Mouse (Mus musculus): ENCODE measurements around the gene Olfr641. TPM values are rescaled to one million over a fixed set of nuclear protein-coding genes. Genes with fewer than 3 reads are reported as not detected.

The Olfr641 gene
- polyA plus RNA-seq, 1 experiment from 2014 or later, result not detected

- no peaks in the 10 kb centered on the region for H3K27me3 ChIP-seq (ENCODE audit: insufficient read depth, low read length)
- no peak overlapping the region for H3K27ac ChIP-seq (ENCODE audit: low read depth)
- no peaks in the 10 kb centered on the region for H3K9me3 ChIP-seq (ENCODE audit: low read length)
- H3K36me3 ChIP-seq (replicated peaks; ENCODE audit: insufficient read depth, low read length), result no peaks in the 10 kb centered on the region
- TF ChIP-seq EP300 (IDR thresholded peaks at IDR 0.05; ENCODE audit: low read depth) (no peak), CTCF (IDR thresholded peaks at IDR 0.05; ENCODE audit: low read depth) (no peak)
- ATAC-seq, result no peak
- H3K4me3 ChIP-seq (ENCODE audit: low read depth, low read length), result no peak overlapping the region
- H3K9ac ChIP-seq (replicated peaks), result no peak overlapping the region
- no peak overlapping the region for H3K4me2 ChIP-seq (ENCODE audit: low read depth, low read length)
- no peak for DNase-seq
- WGBS (ENCODE audit: insufficient replicate concordance), result 63% methylated on average over 3 of the region's 3 CpGs
- no peaks in the 10 kb centered on the region for H3K4me1 ChIP-seq (ENCODE audit: insufficient read depth)
Observed at GRCm38 (mm10) chr7:104026978-104027377, 8.3 kb upstream of the Olfr641 start.

- Histone ChIP-seq H3K9ac (replicated peaks) (no peak overlapping the region), H3K27ac (ENCODE audit: low read depth) (no peak overlapping the region), H3K27me3 (ENCODE audit: insufficient read depth, low read length) (no peaks in the 10 kb centered on the region), H3K9me3 (ENCODE audit: low read length) (no peaks in the 10 kb centered on the region), H3K4me1 (ENCODE audit: insufficient read depth) (no peaks in the 10 kb centered on the region), H3K36me3 (replicated peaks; ENCODE audit: insufficient read depth, low read length) (no peaks in the 10 kb centered on the region), H3K4me2 (ENCODE audit: low read depth, low read length) (no peak overlapping the region), H3K4me3 (ENCODE audit: low read depth, low read length) (no peak overlapping the region)
- TF ChIP-seq CTCF (IDR thresholded peaks at IDR 0.05; ENCODE audit: low read depth), result no peak
- 65% methylated on average over 4 of the region's 4 CpGs for WGBS (ENCODE audit: insufficient replicate concordance)
- DNase-seq (no peak), ATAC-seq (no peak)
Observed at GRCm38 (mm10) chr7:104050745-104051144, 15.5 kb downstream of the Olfr641 start.

- TF ChIP-seq EP300 (IDR thresholded peaks at IDR 0.05; ENCODE audit: low read depth), result no peak
- no peak for TF ChIP-seq CTCF (IDR thresholded peaks at IDR 0.05; ENCODE audit: low read depth)
- Histone ChIP-seq H3K9ac (replicated peaks) (no peak within 1 kb of the TSS), H3K27ac (ENCODE audit: low read depth) (no peak within 1 kb of the TSS), H3K4me2 (ENCODE audit: low read depth, low read length) (no peak within 1 kb of the TSS), H3K4me1 (ENCODE audit: insufficient read depth) (no peaks in the 10 kb centered on the region), H3K36me3 (replicated peaks; ENCODE audit: insufficient read depth, low read length) (no peaks in the 10 kb centered on the region), H3K27me3 (ENCODE audit: insufficient read depth, low read length) (no peaks in the 10 kb centered on the region), H3K4me3 (ENCODE audit: low read depth, low read length) (no peak within 1 kb of the TSS), H3K9me3 (ENCODE audit: low read length) (no peaks in the 10 kb centered on the region)
- 67% methylated on average over 1 of the region's 1 CpGs for WGBS (ENCODE audit: insufficient replicate concordance)
- ATAC-seq (no peak), DNase-seq (no peak)
Observed at GRCm38 (mm10) chr7:104052566-104052965, 17.3 kb downstream of the Olfr641 start, which contains the start of gene Olfr642. Olfr642 (minus strand) TSS chr7:104052666.

GRCm38 (mm10) chr7:104059215-104059614, 24.0 kb downstream of the Olfr641 start:
- no peak overlapping the region for H3K9ac ChIP-seq (replicated peaks)
- H3K9me3 ChIP-seq (ENCODE audit: low read length), result no peaks in the 10 kb centered on the region
- 62% methylated on average over 1 of the region's 1 CpGs for WGBS (ENCODE audit: insufficient replicate concordance)
- no peaks in the 10 kb centered on the region for H3K4me1 ChIP-seq (ENCODE audit: insufficient read depth)
- DNase-seq, result no peak
- H3K27me3 ChIP-seq (ENCODE audit: insufficient read depth, low read length), result no peaks in the 10 kb centered on the region
- no peak overlapping the region for H3K4me3 ChIP-seq (ENCODE audit: low read depth, low read length)
- no peak for ATAC-seq
- H3K4me2 ChIP-seq (ENCODE audit: low read depth, low read length), result no peak overlapping the region
- TF ChIP-seq CTCF (IDR thresholded peaks at IDR 0.05; ENCODE audit: low read depth), result no peak
- TF ChIP-seq EP300 (IDR thresholded peaks at IDR 0.05; ENCODE audit: low read depth), result no peak
- no peak overlapping the region for H3K27ac ChIP-seq (ENCODE audit: low read depth)
- no peaks in the 10 kb centered on the region for H3K36me3 ChIP-seq (replicated peaks; ENCODE audit: insufficient read depth, low read length)

- no peaks in the 10 kb centered on the region for H3K36me3 ChIP-seq (replicated peaks; ENCODE audit: insufficient read depth, low read length)
- no peak within 1 kb of the TSS for H3K4me3 ChIP-seq (ENCODE audit: low read depth, low read length)
- no peaks in the 10 kb centered on the region for H3K9me3 ChIP-seq (ENCODE audit: low read length)
- no peaks in the 10 kb centered on the region for H3K4me1 ChIP-seq (ENCODE audit: insufficient read depth)
- no peak within 1 kb of the TSS for H3K4me2 ChIP-seq (ENCODE audit: low read depth, low read length)
- H3K27ac ChIP-seq (ENCODE audit: low read depth), result no peak within 1 kb of the TSS
- TF ChIP-seq CTCF (IDR thresholded peaks at IDR 0.05; ENCODE audit: low read depth) (no peak), EP300 (IDR thresholded peaks at IDR 0.05; ENCODE audit: low read depth) (no peak)
- WGBS (ENCODE audit: insufficient replicate concordance), result 47% methylated on average over 2 of the region's 2 CpGs
- H3K27me3 ChIP-seq (ENCODE audit: insufficient read depth, low read length), result no peaks in the 10 kb centered on the region
- H3K9ac ChIP-seq (replicated peaks), result no peak within 1 kb of the TSS
- no peak for ATAC-seq
- DNase-seq, result no peak
Observed at GRCm38 (mm10) chr7:104061345-104061744, 26.1 kb downstream of the Olfr641 start, which contains the start of gene 4930516K23Rik. 4930516K23Rik (minus strand) TSS chr7:104061445.

GRCm38 (mm10) chr7:104071769-104072168, 36.5 kb downstream of the Olfr641 start, which contains the start of gene Olfr644:
Olfr644 (minus strand) TSS chr7:104071869.
- Histone ChIP-seq H3K4me1 (ENCODE audit: insufficient read depth) (no peaks in the 10 kb centered on the region), H3K4me2 (ENCODE audit: low read depth, low read length) (no peak within 1 kb of the TSS), H3K9ac (replicated peaks) (no peak within 1 kb of the TSS), H3K9me3 (ENCODE audit: low read length) (no peaks in the 10 kb centered on the region), H3K27me3 (ENCODE audit: insufficient read depth, low read length) (no peaks in the 10 kb centered on the region), H3K36me3 (replicated peaks; ENCODE audit: insufficient read depth, low read length) (no peaks in the 10 kb centered on the region), H3K27ac (ENCODE audit: low read depth) (no peak within 1 kb of the TSS), H3K4me3 (ENCODE audit: low read depth, low read length) (no peak within 1 kb of the TSS)
- ATAC-seq (no peak), DNase-seq (no peak)
- TF ChIP-seq CTCF (IDR thresholded peaks at IDR 0.05; ENCODE audit: low read depth) (no peak), EP300 (IDR thresholded peaks at IDR 0.05; ENCODE audit: low read depth) (no peak)
- WGBS (ENCODE audit: insufficient replicate concordance), result 65% methylated on average over 2 of the region's 2 CpGs

GRCm38 (mm10) chr7:104085365-104085764, 50.1 kb downstream of the Olfr641 start, which contains the start of gene Olfr645:
Olfr645 (minus strand) TSS chr7:104085465.
- no peaks in the 10 kb centered on the region for H3K27me3 ChIP-seq (ENCODE audit: insufficient read depth, low read length)
- ATAC-seq, result no peak
- no peak within 1 kb of the TSS for H3K27ac ChIP-seq (ENCODE audit: low read depth)
- no peak within 1 kb of the TSS for H3K4me3 ChIP-seq (ENCODE audit: low read depth, low read length)
- H3K4me1 ChIP-seq (ENCODE audit: insufficient read depth), result no peaks in the 10 kb centered on the region
- no peak for DNase-seq
- WGBS (ENCODE audit: insufficient replicate concordance), result 72% methylated on average over 1 of the region's 1 CpGs
- no peak within 1 kb of the TSS for H3K4me2 ChIP-seq (ENCODE audit: low read depth, low read length)
- H3K9me3 ChIP-seq (ENCODE audit: low read length), result no peaks in the 10 kb centered on the region
- no peaks in the 10 kb centered on the region for H3K36me3 ChIP-seq (replicated peaks; ENCODE audit: insufficient read depth, low read length)
- TF ChIP-seq CTCF (IDR thresholded peaks at IDR 0.05; ENCODE audit: low read depth) (no peak), EP300 (IDR thresholded peaks at IDR 0.05; ENCODE audit: low read depth) (no peak)
- no peak within 1 kb of the TSS for H3K9ac ChIP-seq (replicated peaks)

Other genes starting within 250 kb of the Olfr641 start
- 0.02 TPM in 1 of 2 replicates, not detected in the other for gene Olfr67, start 243.6 kb upstream of the Olfr641 start, polyA plus RNA-seq (2015; fragmentation: Nextera tagmentation; extraction: Ambion mirVana)
- gene Hbb-bt, start 221.4 kb upstream of the Olfr641 start, polyA plus RNA-seq (2015; fragmentation: Nextera tagmentation; extraction: Ambion mirVana), result 16,738 and 17,184 TPM in 2 replicates
- gene Hbb-bs, start 207.3 kb upstream of the Olfr641 start, polyA plus RNA-seq (2015; fragmentation: Nextera tagmentation; extraction: Ambion mirVana), result 51,353 and 55,260 TPM in 2 replicates
- not detected in 2 replicates for gene Hbb-bh2, start 194.9 kb upstream of the Olfr641 start, polyA plus RNA-seq (2015; fragmentation: Nextera tagmentation; extraction: Ambion mirVana)
- gene Hbb-bh1, start 192.3 kb upstream of the Olfr641 start, polyA plus RNA-seq (2015; fragmentation: Nextera tagmentation; extraction: Ambion mirVana), result 1.8 and 2.5 TPM in 2 replicates
- gene Hbb-y, start 182.2 kb upstream of the Olfr641 start, polyA plus RNA-seq (2015; fragmentation: Nextera tagmentation; extraction: Ambion mirVana), result 5.5 and 5.6 TPM in 2 replicates
- gene Olfr66, start 149.2 kb upstream of the Olfr641 start, polyA plus RNA-seq (2015; fragmentation: Nextera tagmentation; extraction: Ambion mirVana), result not detected in 2 replicates
- not detected in 2 replicates for gene Olfr64, start 141.0 kb upstream of the Olfr641 start, polyA plus RNA-seq (2015; fragmentation: Nextera tagmentation; extraction: Ambion mirVana)
- gene Olfr65, start 132.0 kb upstream of the Olfr641 start, polyA plus RNA-seq (2015; fragmentation: Nextera tagmentation; extraction: Ambion mirVana), result not detected in 2 replicates
- not detected in 2 replicates for gene Olfr631, start 106.6 kb upstream of the Olfr641 start, polyA plus RNA-seq (2015; fragmentation: Nextera tagmentation; extraction: Ambion mirVana)
- gene Olfr632, start 101.1 kb upstream of the Olfr641 start, polyA plus RNA-seq (2015; fragmentation: Nextera tagmentation; extraction: Ambion mirVana), result 0.06 TPM in 1 of 2 replicates, not detected in the other
- not detected in 2 replicates for gene Olfr633, start 91.0 kb upstream of the Olfr641 start, polyA plus RNA-seq (2015; fragmentation: Nextera tagmentation; extraction: Ambion mirVana)
- gene Olfr635, start 64.3 kb upstream of the Olfr641 start, polyA plus RNA-seq (2015; fragmentation: Nextera tagmentation; extraction: Ambion mirVana), result not detected in 2 replicates
- gene Olfr638, start 36.7 kb upstream of the Olfr641 start, polyA plus RNA-seq (2015; fragmentation: Nextera tagmentation; extraction: Ambion mirVana), result not detected in 2 replicates
- not detected in 2 replicates for gene Olfr639, start 18.1 kb upstream of the Olfr641 start, polyA plus RNA-seq (2015; fragmentation: Nextera tagmentation; extraction: Ambion mirVana)
- not detected in 2 replicates for gene Olfr640, start 9.9 kb upstream of the Olfr641 start, polyA plus RNA-seq (2015; fragmentation: Nextera tagmentation; extraction: Ambion mirVana)
- not detected in 2 replicates for gene Olfr642, start 17.2 kb downstream of the Olfr641 start, polyA plus RNA-seq (2015; fragmentation: Nextera tagmentation; extraction: Ambion mirVana)
- gene 4930516K23Rik, start 26.0 kb downstream of the Olfr641 start, polyA plus RNA-seq (2015; fragmentation: Nextera tagmentation; extraction: Ambion mirVana), result not detected in 2 replicates
- not detected in 2 replicates for gene Olfr644, start 36.4 kb downstream of the Olfr641 start, polyA plus RNA-seq (2015; fragmentation: Nextera tagmentation; extraction: Ambion mirVana)
- not detected in 2 replicates for gene Olfr645, start 50.0 kb downstream of the Olfr641 start, polyA plus RNA-seq (2015; fragmentation: Nextera tagmentation; extraction: Ambion mirVana)
- not detected in 2 replicates for gene Olfr646, start 69.4 kb downstream of the Olfr641 start, polyA plus RNA-seq (2015; fragmentation: Nextera tagmentation; extraction: Ambion mirVana)
- not detected in 2 replicates for gene Ubqln5, start 94.4 kb downstream of the Olfr641 start, polyA plus RNA-seq (2015; fragmentation: Nextera tagmentation; extraction: Ambion mirVana)
- gene Olfr643, start 102.0 kb downstream of the Olfr641 start, polyA plus RNA-seq (2015; fragmentation: Nextera tagmentation; extraction: Ambion mirVana), result not detected in 2 replicates
- not detected in 2 replicates for gene Ubqln3, start 107.8 kb downstream of the Olfr641 start, polyA plus RNA-seq (2015; fragmentation: Nextera tagmentation; extraction: Ambion mirVana)
- not detected in 2 replicates for gene Ubqlnl, start 115.1 kb downstream of the Olfr641 start, polyA plus RNA-seq (2015; fragmentation: Nextera tagmentation; extraction: Ambion mirVana)
- gene Olfm5, start 129.4 kb downstream of the Olfr641 start, polyA plus RNA-seq (2015; fragmentation: Nextera tagmentation; extraction: Ambion mirVana), result not detected in 2 replicates
- not detected in 2 replicates for gene Olfr648, start 147.9 kb downstream of the Olfr641 start, polyA plus RNA-seq (2015; fragmentation: Nextera tagmentation; extraction: Ambion mirVana)
- gene Olfr649, start 160.5 kb downstream of the Olfr641 start, polyA plus RNA-seq (2015; fragmentation: Nextera tagmentation; extraction: Ambion mirVana), result not detected in 2 replicates
- gene Trim6, start 183.3 kb downstream of the Olfr641 start, polyA plus RNA-seq (2015; fragmentation: Nextera tagmentation; extraction: Ambion mirVana), result 0.25 and 0.27 TPM in 2 replicates
- gene Trim34a, start 209.0 kb downstream of the Olfr641 start, polyA plus RNA-seq (2015; fragmentation: Nextera tagmentation; extraction: Ambion mirVana), result 2.6 and 2.8 TPM in 2 replicates

Measured in liver, postnatal 0 days (tissue).